In the genomic region with DNA sequence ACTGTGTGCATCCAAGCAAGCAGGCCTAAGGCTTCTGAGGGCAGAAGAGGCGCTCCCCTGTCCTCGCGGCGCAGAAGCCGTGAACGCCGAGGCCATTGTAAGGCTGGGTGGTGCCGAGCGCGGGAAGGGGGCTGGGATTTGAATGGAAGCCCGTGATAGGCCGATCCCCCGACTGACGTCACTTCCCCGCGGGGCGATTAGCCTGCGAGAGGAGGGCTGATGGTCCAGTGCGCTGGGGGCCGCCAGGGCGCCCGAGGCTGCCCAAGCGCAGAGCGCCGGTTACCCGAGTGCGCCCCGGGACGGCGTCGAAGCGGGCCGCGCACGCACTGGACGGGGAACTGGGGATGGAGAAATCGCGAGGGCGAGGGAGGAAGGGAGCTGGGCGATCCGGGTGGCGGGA, we compare ENCODE assay signal across 7 mouse cellular contexts. TPM values are rescaled to one million over a fixed set of nuclear protein-coding genes. Genes with fewer than 3 reads are reported as not detected.
DNase-seq lines count a peak whose midpoint lies in the region; ATAC-seq and TF ChIP-seq lines count a peak whose summit lies in the region.

No protein-coding gene starts in this region.

- peaks cover 28% of the 10 kb centered on the region for H3K4me1 ChIP-seq in cerebellum, adult 2 months (ENCODE audit: control insufficient read depth, insufficient read depth, low read length)
- 0 out of 2 replicates have a peak, but pooled peaks cover 6% of the 10 kb centered on the region for H3K4me1 ChIP-seq in forebrain, postnatal 0 days (ENCODE audit: insufficient read depth)
- H3K4me1 ChIP-seq in olfactory bulb, adult 2 months (ENCODE audit: control insufficient read depth, insufficient read depth, low read length), result peaks cover 13% of the 10 kb centered on the region
- no peaks in the 10 kb centered on the region for H3K4me1 ChIP-seq in thymus, adult 2 months (replicated peaks; ENCODE audit: control insufficient read depth, insufficient read depth, low read length)

- H3K36me3 ChIP-seq in forebrain, postnatal 0 days (ENCODE audit: insufficient read depth), result peaks cover 25% of the 10 kb centered on the region
- no peaks in the 10 kb centered on the region for H3K36me3 ChIP-seq in thymus, adult 2 months (ENCODE audit: control insufficient read depth, insufficient read depth, low read length)

- peak overlapping the region; percentile 95 for H3K4me2 ChIP-seq in forebrain, postnatal 0 days (ENCODE audit: low read depth)

- H3K9ac ChIP-seq in forebrain, postnatal 0 days, result peak overlapping the region; percentile 100

- peak overlapping the region; percentile 83 for H3K4me3 ChIP-seq in cerebellum, adult 2 months (replicated peaks; ENCODE audit: insufficient read depth, low read depth, low read length)
- peak overlapping the region; percentile 92 for H3K4me3 ChIP-seq in forebrain, postnatal 0 days (ENCODE audit: low read depth, low read length)
- peak overlapping the region; percentile 91 for H3K4me3 ChIP-seq in olfactory bulb, adult 2 months (ENCODE audit: insufficient read depth, low read depth, low read length)
- H3K4me3 ChIP-seq in thymus, adult 2 months (ENCODE audit: control insufficient read depth, insufficient read depth, low read length), result no peak overlapping the region

- DNase-seq in adrenal gland, postnatal 25 days, result peak; percentile 59
- DNase-seq in cerebellum, adult 2 months, result peak; percentile 97
- DNase-seq in forebrain, postnatal 0 days, result peak; percentile 97
- peak; percentile 73 for DNase-seq in kidney, postnatal 10 days
- peak; percentile 55 for DNase-seq in liver
- DNase-seq in thymus, adult 2 months, result no peak

- no peaks in the 10 kb centered on the region for H3K9me3 ChIP-seq in forebrain, postnatal 0 days (ENCODE audit: low read length)

- TF ChIP-seq POLR2A in cerebellum, adult 2 months (IDR thresholded peaks at IDR 0.05; ENCODE audit: borderline replicate concordance, insufficient read depth, low read length), result peak; percentile 97
- TF ChIP-seq POLR2A in olfactory bulb, adult 2 months (IDR thresholded peaks at IDR 0.05; ENCODE audit: insufficient read depth, low read depth, low read length), result peak; percentile 100
- no peak for TF ChIP-seq POLR2A in thymus, adult 2 months (IDR thresholded peaks at IDR 0.05; ENCODE audit: control insufficient read depth, extremely low read depth, insufficient read depth, low read length, poor library complexity)

- peak overlapping the region; percentile 85 for H3K27ac ChIP-seq in cerebellum, adult 2 months (ENCODE audit: insufficient read depth, low read length)
- H3K27ac ChIP-seq in forebrain, postnatal 0 days (ENCODE audit: low read depth, low read length), result peak overlapping the region; percentile 98
- H3K27ac ChIP-seq in olfactory bulb, adult 2 months (ENCODE audit: insufficient read depth, low read depth, low read length), result peak overlapping the region; percentile 98
- H3K27ac ChIP-seq in thymus, adult 2 months (ENCODE audit: control insufficient read depth, insufficient read depth, low read length), result no peak overlapping the region

- no peak for TF ChIP-seq CTCF in cerebellum, adult 2 months (IDR thresholded peaks at IDR 0.05; ENCODE audit: borderline replicate concordance, insufficient read depth, low read depth, low read length)
- 0 out of 2 replicates have a peak, but pooled peaks have one; percentile 5 for TF ChIP-seq CTCF in forebrain, postnatal 0 days (IDR thresholded peaks at IDR 0.05; ENCODE audit: low read depth)
- TF ChIP-seq CTCF in olfactory bulb, adult 2 months (IDR thresholded peaks at IDR 0.05; ENCODE audit: insufficient read depth, low read depth, low read length), result peak; percentile 39; the same call in 1 of the 2 replicates
- no peak for TF ChIP-seq CTCF in thymus, adult 2 months (IDR thresholded peaks at IDR 0.05; ENCODE audit: borderline replicate concordance, control insufficient read depth, extremely low read depth, insufficient read depth, low read length, poor library complexity)

- WGBS in cerebellum, adult 2 months, result 2% methylated on average over 42 of the region's 42 CpGs
- WGBS in forebrain, postnatal 0 days, result 4% methylated on average over 42 of the region's 42 CpGs
- under 1% methylated on average over 37 of the region's 42 CpGs for WGBS in olfactory bulb, adult 2 months
- WGBS in thymus, adult 2 months, result 2% methylated on average over 42 of the region's 42 CpGs

- no peaks in the 10 kb centered on the region for H3K27me3 ChIP-seq in cerebellum, adult 2 months (ENCODE audit: control insufficient read depth, insufficient read depth, low read length)
- no peaks in the 10 kb centered on the region for H3K27me3 ChIP-seq in forebrain, postnatal 0 days (ENCODE audit: insufficient read depth, low read length)
- peaks cover 41% of the 10 kb centered on the region for H3K27me3 ChIP-seq in thymus, adult 2 months (ENCODE audit: control insufficient read depth, insufficient read depth, low read length)

- ATAC-seq in forebrain, postnatal 0 days, result peak; percentile 78

RNA-seq across cellular contexts. Expression of a gene that starts 38.6 kb away (rescaled TPM):
- 61.6 and 81.1 TPM in 2 replicates for total RNA-seq in adrenal gland, postnatal 25 days (2021)
- polyA plus RNA-seq in cerebellum, adult 2 months (2012; rRNA removed), result 69.9 and 72.8 TPM in 2 replicates
- 51.1 and 52.9 TPM in 2 replicates for total RNA-seq in forebrain, postnatal 0 days (2014; rRNA removed)
- polyA plus RNA-seq in forebrain, postnatal 0 days (2015; fragmentation: Nextera tagmentation; extraction: Ambion mirVana), result 17.4 and 19.4 TPM in 2 replicates
- polyA plus RNA-seq in olfactory bulb, adult 2 months (2012; ENCODE audit: insufficient read depth, insufficient read length, low replicate concordance, missing spikeins), result 134 TPM in 1 of 2 replicates, not detected in the other
- 152 and 164 TPM in 2 replicates for polyA plus RNA-seq in thymus, adult 2 months (2012; rRNA removed)

Comparison
In these comparisons a context has a peak if more than half of its experiments do, and no peak if none do; other contexts are left out.
1. CTCF ChIP-seq: peak in forebrain, postnatal 0 days (single experiment) and olfactory bulb, adult 2 months (single experiment); none in cerebellum, adult 2 months (single experiment) and thymus, adult 2 months (single experiment).